Mouse (Mus musculus): ENCODE measurements around the gene Med8.

Med8 gene

DNA sequence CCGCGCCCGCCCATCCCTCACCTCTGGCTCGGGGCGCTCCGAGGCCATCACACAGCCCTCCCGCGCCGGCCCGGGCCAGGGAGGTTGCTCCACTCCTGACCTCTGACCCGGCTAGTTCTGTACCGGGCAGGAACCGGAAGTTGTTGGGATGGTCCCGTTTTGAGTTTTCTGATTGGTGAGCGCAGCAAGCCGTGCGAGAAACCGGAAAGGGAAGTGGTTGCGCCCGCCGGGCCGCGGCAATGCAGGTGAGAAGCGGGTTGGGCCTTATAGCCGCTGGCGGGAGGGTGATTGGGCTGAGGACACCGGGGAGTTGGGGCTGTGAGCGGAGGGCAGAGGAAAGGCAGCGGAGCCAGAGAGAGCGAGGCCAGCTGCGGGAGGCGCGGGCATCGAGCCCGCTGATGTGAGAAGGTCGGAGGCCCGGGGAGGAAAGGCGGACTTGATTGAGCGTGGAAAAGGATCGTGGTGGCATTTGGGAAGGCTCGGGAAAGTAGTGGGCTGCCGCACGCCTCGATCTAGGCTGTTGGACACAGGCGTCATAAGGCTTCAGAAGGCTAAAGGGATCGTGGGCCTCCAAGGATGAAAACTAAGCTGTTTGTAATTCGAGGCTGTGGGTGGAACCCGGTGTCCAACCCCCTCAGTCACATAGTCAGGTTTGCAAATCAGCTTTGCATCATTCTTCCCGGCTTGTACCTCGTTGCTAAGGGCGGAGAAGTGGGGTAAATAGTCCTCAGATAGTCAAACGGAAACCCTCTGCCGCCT, at the start of gene Med8, which contains the start of gene Szt2:
Med8 (plus strand) TSS at position 196 of the 759 bp plus-strand sequence.
Szt2 (minus strand) TSS at position 132 of the 759 bp plus-strand sequence.
- peak; percentile 92 for DNase-seq

DNA sequence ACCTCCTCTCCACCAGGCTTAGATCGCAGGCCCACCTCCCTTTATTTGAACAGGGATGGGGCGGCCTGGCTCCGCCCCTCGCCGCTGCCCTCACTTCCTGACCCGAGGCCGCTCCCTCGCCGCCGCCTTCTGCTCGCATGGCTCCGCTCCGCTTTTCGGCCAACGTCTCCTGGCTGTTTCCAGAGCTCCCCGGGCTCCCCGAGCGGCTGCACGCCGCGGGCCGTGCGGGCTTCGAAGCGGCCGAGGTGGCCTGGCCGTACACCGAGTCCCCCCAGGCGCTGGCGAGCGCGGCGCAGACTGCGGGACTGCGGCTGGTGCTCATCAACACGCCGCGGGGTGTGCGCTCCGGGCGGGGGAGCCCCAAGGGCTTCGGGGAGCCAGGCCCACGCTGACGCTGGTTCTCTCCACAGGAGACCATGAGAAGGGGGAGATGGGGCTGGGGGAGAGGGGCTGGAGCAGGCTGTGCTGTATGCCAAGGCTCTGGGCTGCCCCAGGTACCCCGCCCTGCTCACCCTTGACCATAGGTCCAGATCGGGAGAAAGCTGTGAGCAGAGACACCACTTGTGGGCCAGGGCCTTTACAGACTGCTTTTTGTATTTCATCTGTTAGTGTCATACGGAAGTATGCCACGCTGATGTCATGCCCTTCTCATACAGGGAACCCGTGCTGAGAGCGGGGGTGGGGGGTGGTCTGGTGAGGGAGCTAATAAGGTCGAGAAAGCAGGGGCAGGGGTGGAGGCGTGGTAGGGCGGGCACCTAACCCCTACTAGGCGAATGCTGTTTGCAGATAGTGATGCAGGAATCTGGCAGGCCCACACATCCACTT, 49.0 kb upstream of the Med8 start:
- DNase-seq: peak; percentile 79

DNA sequence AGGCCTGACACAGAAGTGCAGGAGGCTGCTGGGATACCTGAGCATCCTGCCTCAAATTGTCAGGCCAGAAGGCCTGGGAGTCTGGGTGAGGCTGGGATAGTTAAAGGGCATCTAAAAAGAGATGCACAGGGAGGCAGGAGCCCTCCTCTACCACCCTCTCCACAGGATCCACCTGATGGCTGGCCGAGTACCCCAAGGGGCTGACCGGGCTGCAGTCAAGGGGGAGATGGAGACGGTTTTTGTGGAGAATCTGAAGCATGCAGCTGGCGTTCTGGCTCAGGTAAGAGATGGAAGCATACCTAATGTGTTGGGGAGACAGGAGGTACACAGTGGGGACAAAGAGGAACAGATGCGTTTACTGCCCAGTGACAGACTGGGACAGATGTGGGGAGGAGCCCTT, 47.7 kb upstream of the Med8 start:
- DNase-seq: no peak

DNA sequence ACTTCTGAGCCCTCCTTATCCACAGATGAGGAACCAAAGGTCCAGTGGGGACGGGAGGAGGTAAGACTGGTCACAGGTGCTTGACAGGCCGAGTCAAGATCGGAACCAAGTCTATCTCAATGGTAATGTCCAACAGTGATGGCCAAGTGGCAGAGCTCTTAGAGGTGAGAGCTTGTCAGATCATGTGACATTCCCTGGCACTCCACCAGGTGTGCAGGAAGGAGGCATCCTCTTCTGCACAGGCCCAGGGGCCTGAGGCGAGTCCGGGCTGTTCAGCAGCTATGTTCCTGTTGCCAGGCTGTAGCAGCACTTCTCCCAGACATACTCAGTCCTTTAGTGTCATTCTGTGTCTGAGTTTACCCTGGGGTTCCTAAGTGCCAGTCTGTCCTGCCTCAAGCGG, 46.3 kb upstream of the Med8 start:
- no peak for DNase-seq

DNA sequence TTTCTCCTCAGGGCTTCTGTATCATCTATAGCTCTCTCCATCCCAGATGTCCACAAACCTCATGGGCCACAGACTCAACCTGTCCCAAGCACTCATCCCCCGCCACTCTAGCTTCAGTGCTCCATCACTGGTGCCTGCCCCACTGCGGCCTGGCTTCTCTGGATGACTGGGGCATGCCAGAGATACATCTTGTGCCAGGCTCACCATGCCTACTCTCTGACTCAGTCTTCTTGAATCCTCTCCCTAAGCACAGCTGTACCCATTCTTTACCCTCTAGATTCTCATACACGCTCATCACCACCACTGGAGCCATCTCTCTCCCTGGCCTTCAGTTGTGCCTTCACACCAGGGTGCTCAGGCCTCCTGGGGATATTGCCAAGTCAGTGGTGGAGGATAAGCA, 45.2 kb upstream of the Med8 start:
- no peak for DNase-seq

DNA sequence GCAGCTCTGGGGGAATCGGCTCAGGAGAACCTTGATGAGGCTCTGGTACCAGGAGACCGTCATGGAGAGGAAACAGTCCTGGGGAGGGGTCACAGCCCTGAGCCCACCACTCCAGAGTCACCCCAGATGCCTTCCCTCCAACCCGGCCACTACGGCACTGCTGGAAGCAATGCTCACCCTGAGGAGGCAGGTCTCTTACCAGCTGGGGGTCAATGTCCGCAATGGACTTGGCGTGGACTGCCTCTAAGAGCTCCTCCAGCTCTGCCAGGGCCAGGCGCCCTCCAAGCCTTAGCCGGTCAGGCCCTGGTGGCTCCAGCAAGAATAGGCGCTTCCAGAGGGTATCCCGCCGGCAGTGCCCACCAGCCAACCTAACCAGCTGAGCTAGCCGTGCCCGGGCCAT, 44.5 kb upstream of the Med8 start:
- no peak for DNase-seq

DNA sequence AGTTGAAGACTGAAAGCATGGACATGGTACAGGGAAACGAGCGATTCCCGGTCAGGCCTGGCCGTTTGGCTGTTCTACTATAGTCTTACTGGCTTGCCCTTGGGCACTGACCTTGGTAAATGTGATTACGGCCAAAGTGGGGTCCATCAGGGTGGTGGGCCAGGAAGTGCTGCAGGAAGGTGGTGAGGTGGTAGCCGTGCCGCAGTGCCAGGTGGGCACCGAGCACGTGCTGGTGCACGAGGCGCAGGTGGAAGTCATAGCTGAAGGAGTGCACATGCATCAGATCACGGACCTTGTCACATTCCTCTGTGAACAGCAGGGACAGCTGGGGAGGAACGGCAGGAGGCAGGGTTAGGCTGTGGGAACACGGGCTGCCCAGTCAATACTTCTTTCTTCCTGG, 43.1 kb upstream of the Med8 start:
- DNase-seq: no peak

DNA sequence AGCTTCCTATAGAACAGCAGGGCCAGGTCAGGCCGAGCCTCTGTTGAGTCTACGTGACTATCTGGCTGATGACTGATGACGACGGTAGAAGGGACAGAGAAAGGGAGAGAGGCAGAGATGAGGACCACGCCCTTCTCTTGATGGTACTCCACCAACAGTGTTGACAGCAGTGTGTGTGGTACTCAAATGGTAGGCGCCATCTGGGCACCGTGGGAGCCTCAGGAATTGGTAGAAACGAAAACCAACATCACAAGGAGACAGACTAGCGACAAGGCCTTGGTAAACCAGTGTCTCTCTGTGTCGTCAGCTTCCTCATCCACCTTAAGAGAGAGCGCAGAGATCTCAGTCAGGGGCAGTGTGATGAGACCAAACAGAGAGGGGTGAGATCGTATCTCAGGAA, 41.6 kb upstream of the Med8 start:
- DNase-seq: no peak

DNA sequence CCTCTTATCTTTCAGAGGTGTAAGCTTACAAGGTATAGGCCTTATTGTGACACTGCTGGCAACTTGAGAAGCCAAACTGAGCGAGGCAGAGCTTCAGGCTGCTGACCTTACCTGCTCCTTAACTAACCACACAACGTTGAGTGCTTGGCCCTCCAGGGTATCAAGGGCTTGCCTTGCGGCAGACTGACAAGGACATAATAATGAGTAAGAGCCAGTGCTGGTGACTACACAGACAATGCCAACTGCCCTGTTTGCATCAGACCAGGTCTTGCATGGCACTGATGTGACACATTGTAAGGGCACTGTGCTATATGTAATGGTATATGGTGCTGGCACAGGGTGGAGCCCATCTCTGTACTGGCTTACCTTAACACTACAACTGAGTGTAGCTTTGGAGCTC, 40.5 kb upstream of the Med8 start:
- no peak for DNase-seq

DNA sequence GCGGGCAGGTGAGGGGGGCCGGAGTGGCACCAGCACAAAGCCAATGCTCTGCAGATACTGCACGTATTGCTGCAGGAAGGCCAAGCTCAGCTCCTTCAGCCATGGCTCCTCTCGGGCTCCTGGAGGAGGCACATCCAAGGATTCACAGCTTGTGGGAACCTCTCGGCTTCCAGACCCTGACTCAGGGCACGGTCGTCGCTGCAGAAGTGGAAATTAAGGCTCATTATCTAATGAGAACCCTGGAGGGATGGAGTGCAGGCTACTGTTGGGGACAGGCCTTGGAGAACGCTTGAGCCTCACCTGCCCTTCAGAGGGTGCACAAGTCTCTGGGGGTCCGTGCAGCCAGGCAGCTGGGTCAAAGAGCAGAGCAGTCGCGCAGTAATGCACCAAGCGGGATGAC, 37.3 kb upstream of the Med8 start:
- no peak for DNase-seq

DNA sequence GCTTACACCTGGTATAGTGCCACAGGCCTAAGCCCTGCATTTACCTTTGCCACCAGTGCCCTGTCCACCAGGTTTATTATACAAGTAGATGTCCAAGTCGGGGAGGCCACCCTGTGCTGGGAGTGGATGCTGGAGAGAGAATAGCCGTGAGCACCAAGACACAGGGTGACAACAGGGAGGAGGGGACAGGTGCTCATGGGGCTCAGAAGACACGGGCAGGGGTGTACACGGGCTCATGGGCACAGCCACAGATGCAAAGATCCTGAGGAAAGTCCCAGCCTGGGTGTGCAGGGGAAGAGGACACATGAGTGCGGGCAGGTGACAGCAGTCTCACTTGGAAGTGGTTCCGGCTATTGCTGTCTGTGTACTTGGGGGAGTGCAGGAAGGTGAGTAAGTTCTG, 33.1 kb upstream of the Med8 start:
- DNase-seq: no peak

DNA sequence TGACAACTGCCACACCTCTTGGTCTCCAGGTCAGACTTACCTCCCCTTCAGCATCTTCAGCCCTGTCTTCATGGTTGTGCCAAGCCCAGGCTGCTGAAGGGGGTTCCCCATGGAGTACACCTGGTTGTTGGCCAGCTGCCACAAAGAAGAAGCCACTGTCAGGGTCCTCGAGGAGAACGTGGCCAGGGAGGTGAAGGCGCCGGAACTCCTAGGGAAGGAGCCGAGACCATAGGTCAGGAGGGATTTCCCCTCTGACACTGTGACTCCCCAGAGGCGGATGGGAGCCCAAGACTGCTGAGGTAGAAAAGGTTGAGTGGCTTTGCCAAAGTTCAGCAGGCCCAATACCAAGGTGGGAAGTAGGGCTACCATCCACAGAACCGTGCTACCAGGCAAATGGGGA, 25.9 kb upstream of the Med8 start:
- no peak for DNase-seq

DNA sequence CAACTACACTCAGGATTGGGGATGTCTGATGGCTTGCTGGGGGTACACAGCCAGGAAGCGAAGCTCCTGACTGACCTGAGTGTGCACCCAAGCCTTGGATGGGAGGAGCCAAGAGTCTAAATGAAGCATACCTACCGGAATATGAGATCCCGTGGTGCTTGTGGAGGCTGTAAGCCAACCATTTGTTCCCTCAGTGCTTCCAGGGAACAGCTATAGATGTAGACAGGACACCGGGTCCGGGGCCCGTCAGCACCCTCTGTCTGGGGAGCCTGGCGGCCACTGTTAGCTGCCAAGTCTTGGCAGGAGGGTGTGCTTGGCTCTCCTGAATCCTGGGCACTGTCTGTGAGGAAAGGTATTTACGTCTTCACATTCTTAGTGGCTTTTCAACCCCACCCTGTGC, 21.8 kb upstream of the Med8 start:
- no peak for DNase-seq

DNA sequence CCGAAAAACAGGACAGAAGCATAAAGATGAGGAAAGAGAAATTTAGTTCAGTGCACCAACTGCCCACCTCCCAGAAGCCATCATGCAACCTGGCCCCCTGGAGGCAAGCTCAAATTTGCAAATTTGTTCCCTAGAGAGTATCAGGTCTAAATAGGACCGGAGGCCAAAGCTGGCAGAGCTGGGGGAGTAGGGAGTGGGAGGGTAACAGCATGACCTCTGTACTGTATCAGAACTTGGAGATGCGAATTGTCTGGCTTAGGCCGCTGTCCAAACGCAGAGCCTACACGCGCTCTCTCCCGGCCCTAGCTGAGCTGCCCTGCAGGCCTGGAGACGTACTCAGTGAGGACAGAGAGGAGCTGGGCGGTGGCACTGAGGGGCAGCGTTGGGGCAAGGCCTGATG, 19.0 kb upstream of the Med8 start:
- DNase-seq: no peak

DNA sequence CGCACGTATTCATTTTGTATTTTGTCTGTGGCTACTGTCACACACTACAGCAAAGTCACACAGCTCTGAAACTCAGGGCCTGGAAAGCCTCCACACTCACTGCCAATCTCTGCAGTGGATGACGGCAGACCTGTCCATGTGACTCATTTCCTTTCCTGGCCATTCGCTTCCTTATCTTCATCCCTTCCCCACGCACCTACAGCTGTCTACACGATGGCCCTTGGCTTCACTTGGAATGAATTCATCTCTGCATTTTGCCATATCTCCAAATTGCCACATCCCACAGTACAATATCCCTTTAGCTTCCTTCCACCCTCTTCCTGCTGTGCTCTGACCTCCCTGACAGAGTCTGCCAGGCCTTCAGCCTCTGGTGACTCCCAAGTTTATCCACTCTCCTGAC, 14.6 kb upstream of the Med8 start:
- DNase-seq: no peak

DNA sequence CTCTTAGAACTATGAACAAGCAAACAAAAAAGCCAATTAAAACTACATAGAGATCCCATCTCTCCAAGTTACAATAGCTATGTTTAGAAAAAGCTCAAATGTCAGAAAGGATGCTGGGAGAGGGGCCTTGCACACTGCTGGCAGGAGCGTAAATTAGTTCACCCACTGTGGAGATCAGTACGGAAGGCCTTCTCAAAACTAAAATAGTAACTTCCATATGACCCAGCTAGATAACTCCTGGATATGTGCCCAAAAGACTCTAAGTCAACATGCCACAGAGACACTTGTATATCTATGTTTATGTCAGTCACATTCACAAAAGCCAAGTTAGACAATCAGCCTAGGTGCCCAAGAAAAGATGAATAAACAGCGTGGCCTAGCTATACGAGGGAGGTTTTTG, 13.8 kb upstream of the Med8 start:
- no peak for DNase-seq

DNA sequence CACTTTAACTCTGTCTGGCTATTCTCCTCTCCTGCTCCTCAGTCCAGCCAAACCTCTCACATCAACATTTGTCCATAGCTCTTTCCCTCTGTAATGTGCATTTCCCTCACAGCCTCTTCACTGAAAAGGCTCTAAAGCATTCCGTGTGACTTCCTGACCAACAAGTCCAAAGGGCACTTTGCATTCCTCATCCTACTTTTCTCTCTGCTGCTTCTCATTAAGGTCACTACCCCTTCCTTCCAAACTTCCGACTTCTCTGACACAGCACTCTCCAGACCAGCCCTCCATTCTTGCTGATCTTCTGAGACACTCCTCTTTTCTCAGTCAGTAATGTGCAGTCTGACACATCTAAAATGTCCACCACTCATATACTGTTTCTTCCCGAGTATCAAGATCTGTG, 12.7 kb upstream of the Med8 start:
- DNase-seq: no peak

DNA sequence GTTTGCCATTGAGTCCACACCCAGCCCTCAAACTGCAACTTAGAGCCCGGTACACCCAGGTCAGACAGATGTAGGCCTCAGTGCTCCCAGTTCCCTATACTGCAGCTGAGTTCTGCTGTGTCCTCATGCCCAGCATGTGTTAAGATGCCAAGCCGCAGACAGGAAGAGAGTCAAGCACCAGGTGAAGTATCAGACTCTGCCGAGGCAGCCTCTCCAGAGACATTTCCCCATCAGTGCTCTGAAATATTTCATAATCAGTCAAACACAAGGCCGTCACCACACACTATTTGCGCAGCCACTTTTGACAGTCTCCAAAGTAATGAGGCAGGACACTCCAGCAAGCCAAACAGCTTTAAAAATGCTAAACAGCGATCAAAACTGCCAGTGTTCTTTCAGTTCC, 10.7 kb upstream of the Med8 start:
- no peak for DNase-seq

DNA sequence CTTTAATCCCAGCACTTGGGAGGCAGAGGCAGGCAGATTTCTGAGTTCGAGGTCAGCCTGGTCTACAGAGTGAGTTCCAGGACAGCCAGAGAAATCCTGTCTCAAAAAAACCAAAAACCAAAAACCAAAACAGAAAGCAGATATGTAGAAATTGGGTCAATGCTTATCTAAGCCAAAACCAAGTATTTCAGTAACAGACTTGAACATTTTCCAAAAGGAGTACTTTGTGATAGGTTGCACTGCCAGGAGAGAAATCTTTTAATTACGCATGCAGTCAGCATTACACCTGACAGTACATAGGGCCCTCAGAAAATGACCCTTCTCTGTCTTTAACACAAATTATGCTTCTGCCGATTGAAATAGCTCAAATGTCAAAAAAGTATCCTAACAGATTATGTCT, 7.7 kb upstream of the Med8 start:
- no peak for DNase-seq

DNA sequence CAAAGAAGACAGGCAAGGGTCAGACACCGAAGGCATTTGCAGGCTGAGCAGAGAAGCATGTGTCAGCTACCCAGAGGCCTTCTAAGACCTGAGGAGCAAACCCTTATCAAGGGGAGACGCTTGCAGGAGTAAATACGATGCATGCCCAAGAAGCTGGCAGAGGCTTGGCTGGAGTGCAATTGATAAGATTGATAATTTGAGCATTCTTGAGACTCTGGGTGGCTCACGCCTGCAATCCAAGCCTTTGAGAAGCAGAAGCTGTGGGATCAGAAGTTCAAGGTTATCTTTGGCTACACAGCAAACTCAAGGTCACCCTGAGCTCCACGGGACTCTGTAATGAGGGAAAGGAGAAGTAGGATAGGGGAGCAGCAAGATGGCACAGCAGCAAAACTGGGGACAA, 7.2 kb upstream of the Med8 start:
- no peak for DNase-seq

DNA sequence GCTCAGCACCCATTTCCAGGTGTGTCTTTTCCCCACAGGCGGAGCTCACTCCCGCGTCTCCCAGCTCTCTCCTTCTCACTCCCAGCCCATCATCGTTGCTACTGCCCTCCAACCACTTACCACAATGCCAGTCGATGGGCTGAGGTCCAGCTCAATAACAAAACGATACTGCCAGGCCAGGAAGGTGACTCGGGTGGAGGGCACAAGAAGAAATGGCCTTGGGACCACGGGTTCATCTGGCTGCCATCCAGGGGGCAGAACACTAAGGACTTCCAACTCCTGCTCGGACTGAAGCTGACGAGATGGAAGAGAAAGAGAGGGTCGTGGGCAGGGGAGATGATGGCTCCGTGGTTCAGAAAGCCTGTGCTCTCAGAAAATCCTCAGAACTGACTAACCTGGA, 6.4 kb upstream of the Med8 start:
- no peak for DNase-seq

DNA sequence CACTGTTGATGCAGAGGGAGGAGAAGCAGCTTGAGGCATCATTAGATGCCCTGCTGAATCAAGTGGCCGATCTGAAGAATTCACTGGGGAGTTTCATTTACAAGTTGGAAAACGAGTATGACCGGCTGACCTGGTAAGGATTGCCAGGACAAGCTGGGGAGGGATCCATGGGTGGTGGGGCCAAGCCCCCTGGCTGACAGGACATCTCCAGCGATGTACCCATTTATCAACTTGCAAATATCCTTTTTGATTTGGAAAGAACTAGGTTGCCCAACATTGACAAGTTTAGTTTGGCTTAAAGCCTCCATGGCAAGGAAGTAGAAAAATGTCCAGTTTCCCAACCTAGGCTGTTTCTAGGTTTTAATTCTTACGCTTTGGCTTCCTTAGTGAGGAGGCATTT, 1.7 kb downstream of the Med8 start:
- DNase-seq: no peak

DNA sequence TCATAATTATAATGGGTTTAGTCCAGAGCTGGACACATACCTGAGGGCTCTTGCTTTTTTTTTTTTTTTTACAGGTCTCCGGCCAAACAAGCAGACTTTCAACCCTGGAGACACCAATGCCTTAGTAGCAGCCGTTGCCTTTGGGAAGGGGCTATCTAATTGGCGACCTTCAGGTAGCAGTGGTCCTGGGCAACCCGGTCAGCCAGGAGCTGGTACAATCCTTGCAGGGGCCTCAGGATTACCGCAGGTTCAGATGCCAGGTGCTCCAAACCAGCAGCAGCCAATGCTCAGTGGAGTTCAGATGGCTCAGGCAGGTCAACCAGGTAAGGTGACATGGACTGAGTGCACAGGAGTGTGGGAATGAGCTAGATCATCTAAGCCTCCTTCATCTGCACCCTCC, 4.4 kb downstream of the Med8 start:
- no peak for DNase-seq

DNA sequence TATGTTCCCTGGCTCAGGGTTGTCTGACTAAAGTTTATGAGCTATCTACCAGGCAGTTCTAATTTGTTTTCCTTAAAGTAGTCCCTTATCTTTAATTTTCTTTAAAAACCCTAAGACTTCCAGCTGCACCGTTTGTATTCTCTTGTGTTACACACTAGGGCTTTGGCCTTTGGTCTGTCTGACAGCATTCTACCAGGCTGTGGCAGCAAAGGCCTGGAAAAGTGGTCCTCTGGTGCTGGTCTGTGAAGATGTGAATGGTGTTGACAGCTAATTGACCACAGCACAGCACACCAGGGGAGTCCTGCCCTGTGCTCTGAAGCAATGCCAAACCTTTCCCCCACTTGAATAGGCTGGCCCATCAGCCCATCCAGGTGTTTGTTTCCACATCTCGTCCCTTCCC, 6.6 kb downstream of the Med8 start:
- DNase-seq: no peak

DNA sequence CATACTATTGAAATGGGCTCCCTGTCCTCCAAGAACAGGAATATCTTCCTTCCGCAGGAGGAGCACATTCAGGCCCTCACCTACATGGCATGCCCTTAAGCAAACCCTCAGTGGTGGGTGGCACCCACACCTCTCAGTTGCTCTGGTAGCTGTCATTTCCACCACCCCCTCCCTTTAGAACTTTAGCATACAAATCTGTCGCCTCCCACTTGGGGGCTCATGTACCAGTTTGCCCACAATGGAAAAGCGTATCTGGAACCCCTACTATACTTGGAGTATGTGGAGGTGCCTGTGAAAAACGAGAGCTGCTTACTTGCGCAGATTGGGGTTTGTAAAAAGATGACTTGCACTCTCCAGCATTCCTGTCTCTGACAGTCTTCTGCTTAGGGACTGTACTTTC, 7.2 kb downstream of the Med8 start:
- no peak for DNase-seq
